8 mouse cellular contexts compared by ENCODE assay signal in the genomic region with DNA sequence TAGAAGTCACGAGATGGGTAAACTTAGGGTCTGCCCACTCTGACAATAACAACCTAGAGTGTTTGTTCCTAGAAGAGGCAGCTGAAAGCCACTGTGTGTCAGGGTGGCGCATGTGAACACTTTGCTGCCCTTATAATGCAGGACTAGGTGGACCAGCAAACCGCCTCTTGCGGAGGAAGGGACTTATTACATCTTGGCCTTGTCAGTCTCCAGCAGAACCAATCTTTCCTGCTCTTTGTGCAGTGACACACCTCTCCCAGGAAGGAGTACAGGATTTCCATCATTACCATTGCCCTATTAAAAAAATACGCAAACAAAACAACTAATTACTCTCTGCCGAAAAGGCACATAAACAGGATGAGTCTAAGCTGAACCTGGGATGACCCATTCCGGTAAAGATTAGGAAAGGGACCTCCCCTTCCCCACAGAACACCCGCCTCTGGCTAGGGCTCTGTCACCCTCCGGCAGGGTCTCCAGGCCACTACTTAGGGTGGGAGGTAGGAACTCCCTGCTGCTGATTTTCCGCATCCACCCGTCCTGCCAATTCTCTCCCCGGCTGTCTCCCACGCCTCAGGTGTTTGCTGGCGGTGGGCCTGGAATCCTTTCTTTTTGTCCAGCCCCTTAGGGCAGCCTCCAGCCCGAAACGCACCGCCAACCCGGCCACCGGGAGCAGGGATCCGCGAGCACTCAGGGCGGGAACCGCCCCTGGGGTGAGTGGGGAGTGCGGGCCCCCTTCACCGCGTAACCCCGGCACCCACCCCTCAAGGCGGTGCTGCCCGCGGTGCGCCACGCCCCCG. TPM values are rescaled to one million over a fixed set of nuclear protein-coding genes. Genes with fewer than 3 reads are reported as not detected.
DNase-seq lines count a peak whose midpoint lies in the region; ATAC-seq and TF ChIP-seq lines count a peak whose summit lies in the region.

No protein-coding gene starts in this region.

- H3K27me3 ChIP-seq in heart, embryonic 12.5 days (replicated peaks) = peaks cover 6% of the 10 kb centered on the region
- peaks cover 5% of the 10 kb centered on the region; the same call in 1 of the 2 replicates for H3K27me3 ChIP-seq in kidney, postnatal 0 days (ENCODE audit: insufficient read depth, low read length)

- 0 out of 2 replicates have a peak, but pooled peaks have one; percentile 6 for TF ChIP-seq CTCF in cortical plate, adult 2 months (IDR thresholded peaks at IDR 0.05; ENCODE audit: extremely low read depth, insufficient read depth, low read length)
- TF ChIP-seq CTCF in kidney, postnatal 0 days (IDR thresholded peaks at IDR 0.05; ENCODE audit: low read depth) = peak; percentile 54

- WGBS in heart, embryonic 12.5 days = 4% methylated on average over 33 of the region's 33 CpGs
- WGBS in kidney, postnatal 0 days = 6% methylated on average over 32 of the region's 33 CpGs

- peak overlapping the region; percentile 82 for H3K9ac ChIP-seq in heart, embryonic 12.5 days
- peak overlapping the region; percentile 81 for H3K9ac ChIP-seq in kidney, postnatal 0 days (ENCODE audit: low read depth, low read length)

- no peaks in the 10 kb centered on the region for H3K4me1 ChIP-seq in cortical plate, adult 2 months (ENCODE audit: control insufficient read depth, insufficient read depth, low read length)
- 0 out of 2 replicates have a peak, but pooled peaks cover 15% of the 10 kb centered on the region for H3K4me1 ChIP-seq in heart, embryonic 12.5 days (replicated peaks)
- H3K4me1 ChIP-seq in kidney, postnatal 0 days (replicated peaks; ENCODE audit: insufficient read depth, low read length) = no peaks in the 10 kb centered on the region

- DNase-seq in kidney, adult 11 months = peak; percentile 65
- no peak for DNase-seq in kidney, adult 18-20 months
- DNase-seq in kidney, postnatal 0 days (ENCODE audit: low spot score) = peak; percentile 62
- peak; percentile 53 for DNase-seq in lung, postnatal 4 days
- DNase-seq in yolk sac, embryonic 10.5 days (ENCODE audit: low spot score) = peak; percentile 25
- no peak for DNase-seq in spleen, postnatal 4 days (ENCODE audit: low spot score in 2 of 2)

- 0 out of 2 replicates have a peak overlapping the region, but pooled peaks have one; percentile 21 for H3K27ac ChIP-seq in cortical plate, adult 2 months (ENCODE audit: insufficient read depth, low read length)
- peak overlapping the region; percentile 83 for H3K27ac ChIP-seq in heart, embryonic 12.5 days (ENCODE audit: poor library complexity, severe bottlenecking)
- H3K27ac ChIP-seq in kidney, postnatal 0 days = peak overlapping the region; percentile 86

- no peaks in the 10 kb centered on the region for H3K9me3 ChIP-seq in heart, embryonic 12.5 days (replicated peaks)
- no peaks in the 10 kb centered on the region for H3K9me3 ChIP-seq in kidney, postnatal 0 days (replicated peaks; ENCODE audit: low read length)

- H3K4me2 ChIP-seq in heart, embryonic 12.5 days = peak overlapping the region; percentile 87
- peak overlapping the region; percentile 96 for H3K4me2 ChIP-seq in kidney, postnatal 0 days (ENCODE audit: low read length)

- no peaks in the 10 kb centered on the region for H3K36me3 ChIP-seq in heart, embryonic 12.5 days
- H3K36me3 ChIP-seq in kidney, postnatal 0 days (ENCODE audit: insufficient read depth, low read length) = no peaks in the 10 kb centered on the region

- ATAC-seq in heart, embryonic 12.5 days (ENCODE audit: insufficient number of reproducible peaks, low FRiP score) = peak; percentile 37
- peak; percentile 59 for ATAC-seq in kidney, postnatal 0 days (replicated peaks; ENCODE audit: low FRiP score, low read depth)

- TF ChIP-seq POLR2A in cortical plate, adult 2 months (IDR thresholded peaks at IDR 0.05; ENCODE audit: extremely low read depth, insufficient read depth, low read length) = no peak

- H3K4me3 ChIP-seq in cortical plate, adult 2 months (ENCODE audit: insufficient read depth, low read length) = peak overlapping the region; percentile 55; the same call in 1 of the 2 replicates
- peak overlapping the region; percentile 64 for H3K4me3 ChIP-seq in heart, embryonic 12.5 days
- H3K4me3 ChIP-seq in kidney, postnatal 0 days (replicated peaks; ENCODE audit: low read depth, low read length) = peak overlapping the region; percentile 75

RNA-seq across cellular contexts. Expression of a gene that starts 0.6 kb away (rescaled TPM):
- polyA plus RNA-seq in cortical plate, adult 2 months (2012; rRNA removed) = 3.6 and 5.3 TPM in 2 replicates
- 19.5 and 20.0 TPM in 2 replicates for polyA plus RNA-seq in heart, embryonic 12.5 days (2016; fragmentation: Nextera tagmentation; extraction: Ambion mirVana)
- polyA plus RNA-seq in kidney, postnatal 0 days (2015; fragmentation: Nextera tagmentation; extraction: Ambion mirVana) = 10.4 and 11.2 TPM in 2 replicates

RNA-seq across cellular contexts. Expression of a gene that starts 37.8 kb away (rescaled TPM):
- 0.13 and 0.27 TPM in 2 replicates for polyA plus RNA-seq in cortical plate, adult 2 months (2012; rRNA removed)
- 0.18 and 0.36 TPM in 2 replicates for polyA plus RNA-seq in heart, embryonic 12.5 days (2016; fragmentation: Nextera tagmentation; extraction: Ambion mirVana)
- 31.2 and 31.9 TPM in 2 replicates for polyA plus RNA-seq in kidney, postnatal 0 days (2015; fragmentation: Nextera tagmentation; extraction: Ambion mirVana)

Comparison
In these comparisons a context has a peak if more than half of its experiments do, and no peak if none do; other contexts are left out.
1. DNase-seq: peak in kidney, adult 11 months (single experiment), kidney, postnatal 0 days (single experiment), lung, postnatal 4 days (2 of 2) and yolk sac, embryonic 10.5 days (single experiment); none in kidney, adult 18-20 months (single experiment) and spleen, postnatal 4 days (0 of 2).
2. H3K27ac ChIP-seq: peak in every context shown above with its lines; median percentile 86 in kidney, postnatal 0 days; 83 in heart, embryonic 12.5 days; 21 in cortical plate, adult 2 months.
3. RNA of a gene that starts 37.8 kb away (polyA plus RNA-seq): 31.2 to 31.9 TPM in kidney, postnatal 0 days; 0.18 to 0.36 TPM in heart, embryonic 12.5 days and 0.13 to 0.27 TPM in cortical plate, adult 2 months; every median in the first group is over 10 times any median in the second.
4. Peak in every context shown above with its lines, with median percentiles within 50 percentile points of each other: H3K4me3 ChIP-seq.